Mouse (Mus musculus) CH12.LX (cell line): ENCODE results near the gene Serpinh1. TPM values are rescaled to one million over a fixed set of nuclear protein-coding genes. Genes with fewer than 3 reads are reported as not detected.

Experiments
- DNase-seq: peaks from one replicate; pipeline ENCODE4 v3.0.0-alpha.2; 2013; ENCODE audit errors: extremely low read depth
- H3K27ac ChIP-seq: 2 replicates; pipeline ENCODE4 v1.5.1; 2012; ENCODE audit warnings: low read depth, mild to moderate bottlenecking, control low read depth, moderate library complexity; ENCODE audit not compliant: insufficient read depth
- H3K27me3 ChIP-seq: replicated peaks from 2 replicates; pipeline ENCODE3; 2012; ENCODE audit warnings: inconsistent platforms
- H3K36me3 ChIP-seq, 2 experiments: replicated peaks in 1 of 2; 2 replicates each; pipeline versions ENCODE3 to v1.6.1; 2012; ENCODE audit warnings: inconsistent platforms in 1 of 2, low read length in 1 of 2, mild to moderate bottlenecking in 1 of 2, mixed read lengths in 1 of 2, moderate library complexity in 1 of 2; ENCODE audit not compliant: control insufficient read depth in 1 of 2, insufficient read depth in 1 of 2
- H3K4me1 ChIP-seq, 2 experiments: 2 replicates each; pipeline ENCODE4 v1.6.1; 2012; ENCODE audit warnings: inconsistent platforms in 1 of 2, moderate library complexity in 1 of 2; ENCODE audit not compliant: insufficient read depth in 2 of 2, control insufficient read depth in 1 of 2
- H3K4me2 ChIP-seq: 2 replicates; pipeline ENCODE4 v1.6.1; 2012; ENCODE audit warnings: low read depth, mild to moderate bottlenecking, control low read depth; ENCODE audit not compliant: poor library complexity, insufficient read depth, severe bottlenecking
- H3K4me3 ChIP-seq, 3 experiments: fragments of 150-350 bp in 1 of 3; sonication (generic) in 1 of 3; replicated peaks in 1 of 3; 2 replicates each; pipeline versions ENCODE3 to v1.5.1; 2011 to 2012; ENCODE audit warnings: low read depth in 2 of 3, low read length in 2 of 3, mild to moderate bottlenecking in 2 of 3, moderate library complexity in 2 of 3, control low read depth in 1 of 3, improper control_type of control experiment in 1 of 3, inconsistent platforms in 1 of 3, mixed read lengths in 1 of 3; ENCODE audit not compliant: poor library complexity in 1 of 3
- H3K79me2 ChIP-seq: replicated peaks from 2 replicates; pipeline ENCODE4 v1.6.1; 2012; ENCODE audit warnings: mild to moderate bottlenecking, moderate library complexity; ENCODE audit not compliant: control insufficient read depth, poor library complexity, insufficient read depth, severe bottlenecking; ENCODE audit errors: extremely low read depth
- H3K9ac ChIP-seq: 2 replicates; pipeline ENCODE4 v1.6.1; 2012; ENCODE audit warnings: low read depth, mild to moderate bottlenecking, control low read depth, moderate library complexity; ENCODE audit not compliant: insufficient read depth
- H3K9me3 ChIP-seq: replicated peaks from 2 replicates; pipeline ENCODE3; 2012; ENCODE audit warnings: low read length, inconsistent platforms, mixed read lengths
- CHD1 ChIP-seq: IDR thresholded peaks from 2 replicates; pipeline ENCODE4 v1.6.1; 2012; ENCODE audit warnings: low read depth, low read length, improper control_type of control experiment, inconsistent platforms
- CHD2 ChIP-seq: IDR thresholded peaks from 2 replicates; pipeline ENCODE4 v1.6.1; 2011; ENCODE audit warnings: low read length, improper control_type of control experiment
- ETS1 ChIP-seq: conservative IDR thresholded peaks from 2 replicates; pipeline ENCODE4 v1.6.1; 2012; ENCODE audit warnings: low read depth, mild to moderate bottlenecking, inconsistent platforms, low read length, improper control_type of control experiment, moderate library complexity
- GABPA ChIP-seq: IDR thresholded peaks from 2 replicates; pipeline ENCODE4 v1.6.1; 2012; ENCODE audit warnings: low read depth, low read length, improper control_type of control experiment, inconsistent platforms; ENCODE audit not compliant: insufficient replicate concordance
- JUND ChIP-seq: conservative IDR thresholded peaks from 2 replicates; pipeline ENCODE4 v1.6.1; 2011; ENCODE audit warnings: low read depth, low read length, improper control_type of control experiment
- KAT2A ChIP-seq: IDR thresholded peaks from 2 replicates; pipeline ENCODE4 v1.6.1; 2012; ENCODE audit warnings: low read length, improper control_type of control experiment, inconsistent platforms; ENCODE audit not compliant: insufficient replicate concordance
- MEF2A ChIP-seq: IDR thresholded peaks from 2 replicates; pipeline ENCODE4 v1.6.1; 2014; ENCODE audit warnings: low read depth, mild to moderate bottlenecking, inconsistent platforms, low read length, improper control_type of control experiment, borderline replicate concordance
- POLR2AphosphoS2 ChIP-seq: IDR thresholded peaks from 2 replicates; pipeline ENCODE4 v1.6.1; 2011; ENCODE audit warnings: low read depth, low read length, improper control_type of control experiment
- RCOR1 ChIP-seq: conservative IDR thresholded peaks from 2 replicates; pipeline ENCODE4 v1.6.1; 2012; ENCODE audit warnings: low read depth, mild to moderate bottlenecking, inconsistent platforms, low read length, improper control_type of control experiment
- TCF12 ChIP-seq: IDR thresholded peaks from 2 replicates; pipeline ENCODE4 v1.6.1; 2014; ENCODE audit warnings: low read depth, mild to moderate bottlenecking, inconsistent platforms, low read length, improper control_type of control experiment
- USF1 ChIP-seq: IDR thresholded peaks from 2 replicates; pipeline ENCODE4 v1.6.1; 2014; ENCODE audit warnings: low read depth, mild to moderate bottlenecking, inconsistent platforms, low read length, improper control_type of control experiment
- USF2 ChIP-seq: conservative IDR thresholded peaks from 2 replicates; pipeline ENCODE4 v1.6.1; 2011; ENCODE audit warnings: low read depth, low read length, improper control_type of control experiment
- ZKSCAN1 ChIP-seq: IDR thresholded peaks from 2 replicates; pipeline ENCODE4 v1.6.1; 2012; ENCODE audit warnings: low read depth, inconsistent platforms, low read length, improper control_type of control experiment, borderline replicate concordance
- ZMIZ1 ChIP-seq: IDR thresholded peaks from 2 replicates; pipeline ENCODE4 v1.6.1; 2012; ENCODE audit warnings: low read depth, mild to moderate bottlenecking, inconsistent platforms, low read length, improper control_type of control experiment
- dilution Hi-C: fragments of 300-500 bp; cut with MboI; formaldehyde crosslinking; loops from 2 replicates; pipeline ENCODE4 v1.14.3; 2020; ENCODE audit warnings: low sequenced_read_pairs; ENCODE audit not compliant: extremely low pct_unique_long_range_greater_than_20kb, extremely low pct_ligation_motif_present
- in situ Hi-C: fragments of 300-500 bp; cut with MboI; formaldehyde crosslinking; loops from 3 replicates; pipeline ENCODE4 v1.14.3; 2019; ENCODE audit warnings: low sequenced_read_pairs, low pct_ligation_motif_present, low pct_unique_long_range_greater_than_20kb, mixed read lengths
- polyA plus RNA-seq: library from polyadenylated mRNA; unstranded; fragments of >175 nt; gene quantifications from 2 replicates; pipeline ENCODE4 v1.2.1, GENCODE M21; 2012; ENCODE audit warnings: low read depth; ENCODE audit not compliant: insufficient read length
- total RNA-seq, 2 experiments: library from RNA; depleted of rRNA; stranded (reverse); fragments of 300-350 nt in 1 of 2; fragments of >200 nt in 1 of 2; gene quantifications; 2 replicates each; pipeline ENCODE4 v1.2.3; 2012 to 2014

Serpinh1 gene
- total and polyA plus RNA-seq, 3 experiments: not detected

GRCm38 (mm10) chr7:99349782-99350720, 3.0 kb downstream of the Serpinh1 start:
- H3K9ac ChIP-seq: no peak overlapping the region
- no peaks in the 10 kb centered on the region for H3K79me2 ChIP-seq
- no peaks in the 10 kb centered on the region for H3K36me3 ChIP-seq
- no peak overlapping the region for H3K27ac ChIP-seq
- H3K4me3 ChIP-seq: no peak overlapping the region
- H3K9me3 ChIP-seq: no peaks in the 10 kb centered on the region
- H3K4me2 ChIP-seq: no peak overlapping the region
- dilution Hi-C loops (no loop called here), in situ Hi-C loops (no loop called here)
- H3K27me3 ChIP-seq: no peaks in the 10 kb centered on the region
- TF ChIP-seq TCF12 (no peak), USF2 (no peak), CHD1 (no peak), ZMIZ1 (no peak), USF1 (no peak), POLR2AphosphoS2 (no peak), MEF2A (no peak), JUND (no peak), KAT2A (no peak), ZKSCAN1 (no peak), GABPA (no peak)
- no peak for DNase-seq
- H3K4me1 ChIP-seq: peaks cover 9 to 13% of the 10 kb centered on the region in 2 experiments

GRCm38 (mm10) chr7:99348883-99349282, 4.2 kb downstream of the Serpinh1 start:
- Histone ChIP-seq H3K4me3 (no peak overlapping the region), H3K79me2 (no peaks in the 10 kb centered on the region), H3K27me3 (no peaks in the 10 kb centered on the region), H3K4me2 (no peak overlapping the region), H3K9me3 (no peaks in the 10 kb centered on the region), H3K4me1 (peaks cover 14 to 16% of the 10 kb centered on the region in 2 experiments), H3K27ac (no peak overlapping the region), H3K9ac (no peak overlapping the region), H3K36me3 (no peaks in the 10 kb centered on the region)
- dilution Hi-C loops (no loop called here), in situ Hi-C loops (no loop called here)
- no peak for DNase-seq
- TF ChIP-seq RCOR1 (no peak), ETS1 (no peak), JUND (no peak), CHD2 (no peak)
